Mouse (Mus musculus): ENCODE measurements around the gene Ccdc92.
A peak's percentile ranks its signal among the peaks of the same experiment; 100 is the strongest.

DNA sequence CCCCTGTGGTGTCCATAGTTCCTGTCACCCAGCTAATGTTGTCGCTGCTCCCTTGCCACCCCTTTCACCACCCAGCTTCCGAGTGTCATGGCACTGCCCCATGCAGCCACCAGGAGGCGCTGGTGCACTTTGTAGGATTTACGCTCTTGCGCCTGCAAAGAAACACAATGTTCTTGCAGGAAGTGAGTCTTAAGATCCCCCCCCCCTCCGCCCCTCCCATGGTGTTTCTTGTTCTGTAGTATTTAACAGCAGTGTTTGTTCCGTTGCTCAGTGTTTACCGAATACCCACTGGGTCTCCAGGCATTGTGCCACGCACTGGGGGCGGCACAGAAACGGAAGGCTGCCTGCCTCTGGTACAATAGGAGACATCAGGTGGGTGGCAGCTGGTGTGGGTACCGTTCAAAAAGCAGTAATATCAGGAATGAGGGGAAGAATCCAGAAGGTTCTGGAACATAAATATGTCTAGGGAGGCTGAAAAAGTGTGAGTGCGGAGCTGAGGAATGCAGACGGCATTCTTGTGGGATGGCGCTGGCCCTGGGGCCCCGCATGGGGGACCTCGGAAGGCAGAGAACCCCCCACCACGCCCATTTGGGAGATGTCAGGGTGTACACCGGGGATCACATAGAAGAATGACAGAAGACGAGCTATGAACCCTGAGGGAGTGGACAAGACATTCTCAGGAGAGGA is 37.9 kb upstream of the Ccdc92 start:
- TF ChIP-seq CTCF (IDR thresholded peaks at IDR 0.05 in 2 of 3, conservative IDR thresholded peaks at IDR 0.05 in 1 of 3; ENCODE audit: control insufficient read depth in 1 of 3, insufficient read depth in 1 of 3, low read depth in 2 of 3, low read length in 3 of 3, poor library complexity in 1 of 3, severe bottlenecking in 1 of 3) = peak; percentile 90 to 98 (median 94)
- TF ChIP-seq EP300 (IDR thresholded peaks at IDR 0.05; ENCODE audit: low read depth in 1 of 2, low read length in 2 of 2) = no peak
